Mouse (Mus musculus) liver, postnatal 0 days (tissue): ENCODE measurements around the gene Dct. TPM values are rescaled to one million over a fixed set of nuclear protein-coding genes. Genes with fewer than 3 reads are reported as not detected.
A peak's percentile ranks its signal among the peaks of the same experiment; 100 is the strongest.

Experiments
- ATAC-seq: fragments of 200-750 bp; cut with Nextera tagmentation; 2 replicates; pipeline ENCODE4 v1.8.0; 2017; ENCODE audit warnings: mild to moderate bottlenecking, moderate library complexity
- DNase-seq: peaks from one replicate; pipeline ENCODE4 v3.0.0-alpha.2; 2016
- H3K27ac ChIP-seq: fragments of 300-500 bp; sonication (generic); 2 replicates; pipeline ENCODE4 v1.5.1; 2014; ENCODE audit warnings: antibody characterized with exemption, moderate library complexity, mild to moderate bottlenecking, low read depth
- H3K27me3 ChIP-seq: fragments of 300-500 bp; sonication (generic); 2 replicates; pipeline ENCODE4 v1.6.1; 2014; ENCODE audit warnings: low read length, control low read depth, mixed read lengths; ENCODE audit not compliant: insufficient read depth
- H3K36me3 ChIP-seq: fragments of 300-500 bp; sonication (generic); replicated peaks from 2 replicates; pipeline ENCODE4 v1.6.1; 2014; ENCODE audit warnings: mild to moderate bottlenecking, control low read depth, low read length, moderate library complexity, mixed read lengths; ENCODE audit not compliant: insufficient read depth
- H3K4me1 ChIP-seq: fragments of 300-500 bp; sonication (generic); 2 replicates; pipeline ENCODE4 v1.6.1; 2014; ENCODE audit warnings: antibody characterized with exemption, mild to moderate bottlenecking, control low read depth; ENCODE audit not compliant: insufficient read depth
- H3K4me2 ChIP-seq: fragments of 300-500 bp; sonication (generic); 2 replicates; pipeline ENCODE4 v1.6.1; 2014; ENCODE audit warnings: low read depth, mild to moderate bottlenecking, low read length, moderate library complexity, mixed read lengths
- H3K4me3 ChIP-seq: fragments of 300-500 bp; sonication (generic); 2 replicates; pipeline ENCODE4 v1.5.1; 2014; ENCODE audit warnings: low read depth, low read length
- H3K9ac ChIP-seq: fragments of 300-500 bp; sonication (generic); replicated peaks from 2 replicates; pipeline ENCODE4 v1.6.1; 2014; ENCODE audit warnings: mild to moderate bottlenecking, moderate library complexity
- H3K9me3 ChIP-seq: fragments of 300-500 bp; sonication (generic); 2 replicates; pipeline ENCODE4 v1.6.1; 2016; ENCODE audit warnings: mild to moderate bottlenecking, control low read depth, low read length, mixed read lengths
- CTCF ChIP-seq: sonication (generic); IDR thresholded peaks from 2 replicates; pipeline ENCODE4 v1.5.1; 2016; ENCODE audit warnings: antibody characterized with exemption, low read depth
- EP300 ChIP-seq: IDR thresholded peaks from 2 replicates; pipeline ENCODE4 v1.6.1; 2016; ENCODE audit warnings: antibody characterized with exemption, low read depth, mild to moderate bottlenecking
- WGBS: fragments of 180-500 bp; shearing (Covaris S2); extraction: QIAGEN DNeasy Blood & Tissue Kit; methylation state at CpG from one replicate; pipeline ENCODE4 v1.1.7; 2014; ENCODE audit not compliant: insufficient replicate concordance; 5-methylcytosine and 5-hydroxymethylcytosine counted together
- polyA plus RNA-seq: library from polyadenylated mRNA; unstranded; fragments of >200 nt; fragmentation: Nextera tagmentation; extraction: Ambion mirVana; gene quantifications from 2 replicates; pipeline ENCODE4 v1.2.1, GENCODE M21; 2015

Gene Dct
- polyA plus RNA-seq, 1 experiment from 2014 or later, result 1.0 TPM

GRCm38 (mm10) chr14:118027564-118027963, 24.5 kb downstream of the Dct start:
- TF ChIP-seq EP300, result no peak
- peak; percentile 49 for TF ChIP-seq CTCF
- DNase-seq (no peak), ATAC-seq (no peak)
- Histone ChIP-seq H3K4me2 (no peak overlapping the region), H3K4me1 (peaks cover 2% of the 10 kb centered on the region; the same call in 1 of the 2 replicates), H3K9ac (no peak overlapping the region), H3K27me3 (no peaks in the 10 kb centered on the region), H3K9me3 (peaks cover 10% of the 10 kb centered on the region), H3K27ac (no peak overlapping the region), H3K36me3 (no peaks in the 10 kb centered on the region), H3K4me3 (no peak overlapping the region)
- WGBS, result 75% methylated on average over 3 of the region's 3 CpGs

GRCm38 (mm10) chr14:118021867-118022543, 30.0 kb downstream of the Dct start:
- H3K27me3 ChIP-seq, result no peaks in the 10 kb centered on the region
- H3K36me3 ChIP-seq, result no peaks in the 10 kb centered on the region
- no peak overlapping the region for H3K9ac ChIP-seq
- H3K4me2 ChIP-seq, result no peak overlapping the region
- no peaks in the 10 kb centered on the region for H3K9me3 ChIP-seq
- DNase-seq (no peak), ATAC-seq (no peak)
- no peak overlapping the region for H3K4me3 ChIP-seq
- no peak for TF ChIP-seq CTCF
- H3K4me1 ChIP-seq, result peaks cover 14% of the 10 kb centered on the region; the same call in 1 of the 2 replicates
- 73% methylated on average over 10 of the region's 10 CpGs for WGBS
- no peak overlapping the region for H3K27ac ChIP-seq

- no peak overlapping the region for H3K9ac ChIP-seq
- no peaks in the 10 kb centered on the region for H3K36me3 ChIP-seq
- no peak overlapping the region for H3K27ac ChIP-seq
- no peak overlapping the region for H3K4me3 ChIP-seq
- H3K4me1 ChIP-seq, result peaks cover 14% of the 10 kb centered on the region; the same call in 1 of the 2 replicates
- no peak for DNase-seq
- no peak overlapping the region for H3K4me2 ChIP-seq
- no peaks in the 10 kb centered on the region for H3K27me3 ChIP-seq
- WGBS, result 49% methylated on average over 5 of the region's 5 CpGs
- H3K9me3 ChIP-seq, result no peaks in the 10 kb centered on the region
- ATAC-seq, result no peak
- TF ChIP-seq CTCF (no peak), EP300 (no peak)
These were observed 32.7 kb downstream of the Dct start for GRCm38 (mm10) chr14:118019314-118019713.

- H3K9ac ChIP-seq, result no peak overlapping the region
- no peaks in the 10 kb centered on the region for H3K9me3 ChIP-seq
- no peaks in the 10 kb centered on the region for H3K27me3 ChIP-seq
- TF ChIP-seq EP300, result no peak
- TF ChIP-seq CTCF, result no peak
- H3K36me3 ChIP-seq, result no peaks in the 10 kb centered on the region
- WGBS, result 63% methylated on average over 8 of the region's 8 CpGs
- no peak overlapping the region for H3K4me2 ChIP-seq
- peaks cover 3% of the 10 kb centered on the region; the same call in 1 of the 2 replicates for H3K4me1 ChIP-seq
- H3K4me3 ChIP-seq, result no peak overlapping the region
- no peak overlapping the region for H3K27ac ChIP-seq
- no peak for ATAC-seq
- DNase-seq, result no peak
These were observed 38.8 kb downstream of the Dct start for GRCm38 (mm10) chr14:118013237-118013636.

- no peak for ATAC-seq
- H3K36me3 ChIP-seq, result no peaks in the 10 kb centered on the region
- no peak overlapping the region for H3K9ac ChIP-seq
- 64% methylated on average over 9 of the region's 9 CpGs for WGBS
- H3K4me3 ChIP-seq, result no peak overlapping the region
- H3K9me3 ChIP-seq, result no peaks in the 10 kb centered on the region
- H3K4me2 ChIP-seq, result no peak overlapping the region
- H3K4me1 ChIP-seq, result no peaks in the 10 kb centered on the region
- no peaks in the 10 kb centered on the region for H3K27me3 ChIP-seq
- TF ChIP-seq CTCF, result no peak
- no peak for TF ChIP-seq EP300
- DNase-seq, result no peak
- H3K27ac ChIP-seq, result no peak overlapping the region
These were observed 42.5 kb downstream of the Dct start for GRCm38 (mm10) chr14:118009541-118009940.

GRCm38 (mm10) chr14:118005697-118006096, 46.3 kb downstream of the Dct start:
- peak; percentile 23 for DNase-seq
- peaks cover 5% of the 10 kb centered on the region; the same call in 1 of the 2 replicates for H3K4me1 ChIP-seq
- H3K9ac ChIP-seq, result no peak overlapping the region
- H3K27me3 ChIP-seq, result no peaks in the 10 kb centered on the region
- WGBS, result 14% methylated on average over 5 of the region's 5 CpGs
- no peak for ATAC-seq
- TF ChIP-seq EP300 (no peak), CTCF (peak; percentile 74)
- no peaks in the 10 kb centered on the region for H3K9me3 ChIP-seq
- no peaks in the 10 kb centered on the region for H3K36me3 ChIP-seq
- no peak overlapping the region for H3K4me2 ChIP-seq
- no peak overlapping the region for H3K4me3 ChIP-seq
- H3K27ac ChIP-seq, result no peak overlapping the region
